Mouse (Mus musculus): Measurements from ENCODE around the gene Pde3a.

GRCm38 (mm10) chr6:141494909-141495308 lies 245.8 kb downstream of the Pde3a start:
- TF ChIP-seq POLR2A (IDR thresholded peaks at IDR 0.05; ENCODE audit: borderline replicate concordance, extremely low read depth, low read depth, low read length) (no peak), CTCF (IDR thresholded peaks at IDR 0.05; ENCODE audit: insufficient read depth, low read length) (no peak)
